Mouse (Mus musculus) intestine, embryonic 14.5 days (tissue): ENCODE measurements around the gene Cpeb3. TPM values are rescaled to one million over a fixed set of nuclear protein-coding genes. Genes with fewer than 3 reads are reported as not detected.
A peak's percentile ranks its signal among the peaks of the same experiment; 100 is the strongest.
"Not testable (repeated sequence)": the region's sequence is repeated elsewhere in the genome, so short reads cannot be mapped to it uniquely, and the experiment has no call there.

Experiments used
- ATAC-seq: fragments of 200-750 bp; cut with Nextera tagmentation; replicated peaks from 2 replicates; pipeline ENCODE4 v1.8.0; 2017; ENCODE audit warnings: low read depth, moderate number of reproducible peaks, moderate TSS enrichment, moderate library complexity; ENCODE audit not compliant: low FRiP score, low TSS enrichment
- DNase-seq: peaks from one replicate; pipeline ENCODE4 v3.0.0-alpha.2; 2018; ENCODE audit warnings: low spot score
- H3K27ac ChIP-seq: fragments of 300-500 bp; sonication (generic); 2 replicates; pipeline ENCODE4 v1.5.1; 2014; ENCODE audit warnings: low read depth, mild to moderate bottlenecking, control low read depth
- H3K27me3 ChIP-seq: fragments of 300-500 bp; sonication (generic); replicated peaks from 2 replicates; pipeline ENCODE4 v1.6.1; 2014; ENCODE audit warnings: low read length, control low read depth; ENCODE audit not compliant: control insufficient read depth, insufficient read depth
- H3K36me3 ChIP-seq: fragments of 300-500 bp; sonication (generic); 2 replicates; pipeline ENCODE4 v1.6.1; 2014; ENCODE audit warnings: low read length, control low read depth; ENCODE audit not compliant: control insufficient read depth, insufficient read depth
- H3K4me1 ChIP-seq: fragments of 300-500 bp; sonication (generic); replicated peaks from 2 replicates; pipeline ENCODE4 v1.6.1; 2014; ENCODE audit warnings: low read length, control low read depth, mixed read lengths; ENCODE audit not compliant: control insufficient read depth, insufficient read depth
- H3K4me2 ChIP-seq: fragments of 300-500 bp; sonication (generic); 2 replicates; pipeline ENCODE4 v1.6.1; 2014; ENCODE audit warnings: low read length
- H3K4me3 ChIP-seq: fragments of 300-500 bp; sonication (generic); 2 replicates; pipeline ENCODE4 v1.5.1; 2014; ENCODE audit warnings: low read depth, low read length, control low read depth, mixed read lengths
- H3K9ac ChIP-seq: fragments of 300-500 bp; sonication (generic); 2 replicates; pipeline ENCODE4 v1.6.1; 2014; ENCODE audit warnings: mild to moderate bottlenecking, low read length
- H3K9me3 ChIP-seq: fragments of 300-500 bp; sonication (generic); 2 replicates; pipeline ENCODE4 v1.6.1; 2016; ENCODE audit warnings: low read length, control low read depth; ENCODE audit not compliant: control insufficient read depth
- WGBS: fragments of 180-500 bp; shearing (Covaris S2); extraction: QIAGEN DNeasy Blood & Tissue Kit; methylation state at CpG from one replicate; pipeline ENCODE4 v1.1.7; 2014; 5-methylcytosine and 5-hydroxymethylcytosine counted together
- polyA plus RNA-seq: library from polyadenylated mRNA; unstranded; fragments of >200 nt; fragmentation: Nextera tagmentation; extraction: Ambion mirVana; gene quantifications from 2 replicates; pipeline ENCODE4 v1.2.1, GENCODE M21; 2014

Cpeb3 gene
- polyA plus RNA-seq, 1 experiment from 2014 or later = 0.85 TPM

DNA sequence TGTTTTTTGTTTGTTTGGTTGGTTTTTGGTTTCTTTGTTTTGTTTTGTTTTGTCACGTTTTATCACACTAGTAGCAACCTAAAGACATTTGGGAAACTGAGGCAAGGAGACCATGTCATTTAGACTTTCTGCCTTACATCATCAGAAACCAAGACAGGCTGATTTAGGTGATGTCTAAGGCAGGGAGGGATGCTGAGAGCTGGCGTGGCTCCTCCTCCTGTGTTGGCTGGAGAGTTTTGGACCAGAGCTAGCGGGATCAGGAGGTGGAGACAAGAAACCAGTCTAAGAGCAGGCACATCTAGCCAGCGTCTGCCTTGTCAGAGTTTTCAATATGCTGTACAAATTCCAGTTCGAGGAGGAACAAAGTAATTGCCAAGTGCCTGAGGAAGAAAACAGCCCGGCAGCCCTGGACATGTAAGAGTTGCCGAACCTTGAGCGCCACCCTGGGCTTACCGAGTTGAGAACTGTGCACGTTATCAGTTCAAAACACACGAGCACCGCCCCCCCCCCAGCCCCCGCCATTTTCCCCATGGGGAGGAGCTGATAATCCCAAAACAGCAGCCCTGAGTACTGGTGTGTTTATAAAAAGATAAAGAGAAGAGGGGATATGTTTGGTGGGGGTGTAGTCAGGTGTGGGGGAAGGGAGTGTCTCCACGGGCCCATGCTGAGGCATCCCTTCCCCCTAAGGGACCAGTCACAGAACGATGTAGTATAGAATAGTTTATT lies 29.5 kb upstream of the Cpeb3 start:
- ATAC-seq (no peak), DNase-seq (no peak)
- Histone ChIP-seq H3K36me3 (no peaks in the 10 kb centered on the region), H3K9me3 (no peaks in the 10 kb centered on the region), H3K27me3 (peaks cover 33% of the 10 kb centered on the region), H3K4me3 (no peak overlapping the region), H3K9ac (no peak overlapping the region), H3K27ac (no peak overlapping the region), H3K4me2 (no peak overlapping the region), H3K4me1 (no peaks in the 10 kb centered on the region)
- whole genome bisulfite sequencing = 9% methylated on average over 15 of the region's 15 CpGs

DNA sequence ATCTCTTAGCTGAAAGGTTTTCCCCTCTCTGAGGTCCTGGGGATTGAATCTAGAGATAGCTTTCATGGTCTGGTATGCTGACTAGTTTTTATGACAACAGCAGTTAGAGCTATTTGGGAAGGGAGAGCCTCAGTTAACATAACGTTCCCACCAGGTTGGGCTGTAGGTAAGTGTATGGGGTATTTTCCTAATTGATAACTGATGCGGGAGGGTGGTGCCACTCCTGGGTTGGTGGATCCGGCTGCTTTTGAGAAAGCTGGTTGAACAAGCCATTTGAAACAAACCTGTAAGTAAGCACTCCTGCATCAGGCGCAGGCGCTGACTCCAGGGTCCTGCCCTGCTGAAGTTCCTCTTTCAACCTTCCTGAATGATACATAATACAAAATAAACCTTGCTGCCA lies 28.9 kb upstream of the Cpeb3 start:
- H3K9ac ChIP-seq = no peak overlapping the region
- ATAC-seq = no peak
- H3K4me1 ChIP-seq = no peaks in the 10 kb centered on the region
- H3K36me3 ChIP-seq = no peaks in the 10 kb centered on the region
- H3K27ac ChIP-seq = no peak overlapping the region
- no peak overlapping the region for H3K4me2 ChIP-seq
- DNase-seq = no peak
- no peak overlapping the region for H3K4me3 ChIP-seq
- WGBS = 55% methylated on average over 5 of the region's 5 CpGs
- H3K9me3 ChIP-seq = no peaks in the 10 kb centered on the region
- peaks cover 33% of the 10 kb centered on the region for H3K27me3 ChIP-seq

DNA sequence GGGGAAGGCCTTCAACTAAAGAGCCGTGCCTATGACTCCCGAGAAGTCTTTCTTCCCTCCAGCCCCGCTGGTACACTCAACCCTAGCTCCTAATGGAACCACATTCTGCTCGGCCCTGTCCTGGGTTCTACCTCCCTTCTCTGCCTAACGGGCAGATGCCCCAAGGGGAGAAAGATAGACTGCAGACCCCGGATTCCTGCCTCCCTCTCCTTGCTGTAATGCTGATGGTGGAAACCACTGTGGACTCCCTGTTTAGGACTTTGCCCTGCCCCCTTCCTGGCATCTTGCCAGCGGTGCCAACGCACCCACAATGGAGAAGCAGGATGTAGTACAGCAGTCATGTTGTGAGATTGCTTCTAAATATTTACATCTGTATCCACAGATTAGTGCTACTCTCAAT lies 27.4 kb upstream of the Cpeb3 start:
- H3K9me3 ChIP-seq = no peaks in the 10 kb centered on the region
- no peak overlapping the region for H3K4me2 ChIP-seq
- DNase-seq = no peak
- H3K27ac ChIP-seq = no peak overlapping the region
- H3K27me3 ChIP-seq = peaks cover 33% of the 10 kb centered on the region
- ATAC-seq = no peak
- no peak overlapping the region for H3K9ac ChIP-seq
- no peaks in the 10 kb centered on the region for H3K4me1 ChIP-seq
- no peaks in the 10 kb centered on the region for H3K36me3 ChIP-seq
- no peak overlapping the region for H3K4me3 ChIP-seq
- 55% methylated on average over 8 of the region's 8 CpGs for WGBS

DNA sequence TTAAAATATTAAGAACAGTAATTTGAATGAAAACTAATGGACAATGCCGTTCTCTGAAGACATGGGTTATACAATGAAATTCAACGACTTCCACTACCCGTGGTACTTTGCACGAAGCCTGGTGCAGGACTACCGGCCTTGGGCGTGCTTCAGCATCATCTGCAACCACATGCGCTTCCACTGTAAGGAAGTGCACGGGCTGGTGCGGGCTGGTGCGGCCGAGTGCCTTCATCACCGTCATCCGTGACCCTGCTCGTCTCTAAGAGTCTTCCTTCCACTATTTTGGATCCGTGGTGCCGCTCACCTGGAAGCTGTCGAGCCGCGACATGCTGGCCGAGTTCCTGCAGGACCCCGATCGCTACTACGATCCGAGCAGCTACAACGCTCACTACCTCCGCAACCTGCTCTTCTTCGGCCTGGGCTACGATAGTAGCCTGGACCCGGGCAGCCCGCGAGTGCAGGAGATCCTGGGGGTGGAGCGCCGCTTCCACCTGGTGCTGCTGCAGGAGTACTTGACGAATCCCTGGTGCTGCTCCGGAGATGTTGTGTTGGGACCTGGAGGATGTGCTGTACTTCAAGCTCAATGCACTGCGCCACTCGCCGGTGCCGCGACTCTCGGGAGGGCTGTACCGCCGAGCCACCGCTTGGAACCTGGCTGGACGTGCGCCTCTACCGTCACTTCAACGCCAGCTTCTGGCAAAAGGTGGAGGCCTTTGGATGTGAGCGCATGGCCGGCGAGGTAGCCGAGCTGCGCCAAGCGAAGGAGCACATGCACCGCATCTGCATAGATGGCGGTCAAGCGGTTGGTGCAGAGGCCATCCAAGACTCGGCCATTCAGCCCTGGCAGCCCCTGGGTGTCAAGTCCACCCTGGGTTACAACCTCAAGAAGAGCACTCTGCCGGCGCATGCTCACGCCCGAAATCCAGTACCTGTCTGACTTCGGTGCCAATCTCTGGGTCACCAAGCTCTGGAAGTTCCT lies 25.4 kb upstream of the Cpeb3 start:
- ATAC-seq (peak; percentile 23; the same call in 1 of the 2 replicates), DNase-seq (peak; percentile 63)
- Histone ChIP-seq H3K9ac (0 out of 2 replicates have a peak overlapping the region, but pooled peaks have one; percentile 13), H3K36me3 (no peaks in the 10 kb centered on the region), H3K4me3 (peak overlapping the region; percentile 36), H3K9me3 (no peaks in the 10 kb centered on the region), H3K27me3 (peaks cover 33% of the 10 kb centered on the region), H3K4me2 (peak overlapping the region; percentile 52), H3K4me1 (no peaks in the 10 kb centered on the region), H3K27ac (no peak overlapping the region)
- WGBS = 5% methylated on average over 63 of the region's 63 CpGs

DNA sequence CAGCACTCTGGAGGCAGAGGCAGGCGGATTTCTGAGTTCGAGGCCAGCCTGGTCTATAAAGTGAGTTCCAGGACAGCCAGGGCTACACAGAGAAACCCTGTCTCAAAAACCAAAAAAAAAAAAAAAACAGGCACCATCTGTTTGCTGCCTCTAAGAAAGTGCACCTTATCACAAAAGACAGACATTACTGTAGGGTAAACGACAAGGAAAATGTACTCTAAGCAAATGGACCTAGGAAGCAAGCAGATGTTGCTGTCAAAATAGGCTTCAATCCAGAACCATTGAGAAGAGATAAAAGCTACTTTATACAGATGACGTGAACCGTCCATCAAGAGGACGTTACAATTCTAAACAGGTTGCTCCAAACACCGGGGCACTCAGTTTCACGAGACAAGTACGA lies 24.2 kb upstream of the Cpeb3 start:
- H3K9me3 ChIP-seq, H3K27ac ChIP-seq, H3K4me1 ChIP-seq, H3K4me2 ChIP-seq, ATAC-seq, DNase-seq, H3K4me3 ChIP-seq, H3K36me3 ChIP-seq, H3K9ac ChIP-seq: not testable (repeated sequence)
- H3K27me3 ChIP-seq = peaks cover 31% of the 10 kb centered on the region
- 67% methylated on average over 9 of the region's 9 CpGs for WGBS

DNA sequence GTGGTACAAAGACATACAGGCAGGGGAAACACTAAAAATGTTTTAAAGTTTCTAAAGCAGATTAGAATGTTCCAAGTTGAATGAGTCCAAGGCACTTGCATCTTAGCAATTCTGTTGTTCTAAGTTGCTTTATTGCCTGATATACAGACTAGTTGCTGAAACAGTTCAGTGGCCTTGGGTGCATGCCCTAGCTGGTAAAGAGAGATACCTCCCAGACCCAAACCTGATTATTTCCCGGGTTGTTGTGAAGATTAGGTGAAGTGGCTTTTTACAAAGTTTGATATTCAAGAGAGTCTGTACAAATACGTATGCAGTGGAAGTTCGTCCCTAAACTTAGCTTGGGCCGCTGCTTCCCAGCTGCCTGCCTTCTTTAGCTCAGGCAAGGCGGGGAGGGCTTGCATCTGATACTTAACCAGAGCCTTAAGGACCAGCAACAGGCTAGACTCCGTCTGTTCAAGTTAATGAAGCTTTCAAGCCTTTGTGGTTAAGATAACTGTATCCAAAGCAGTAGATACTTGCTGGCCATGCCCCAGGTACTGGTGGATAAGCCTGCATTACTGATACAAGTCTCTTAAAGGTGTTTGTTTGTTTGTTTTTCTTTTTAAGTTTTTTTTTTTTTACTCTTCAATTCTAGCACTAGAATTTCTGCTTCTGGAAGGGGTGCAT lies 16.9 kb upstream of the Cpeb3 start:
- Histone ChIP-seq H3K4me3 (no peak overlapping the region), H3K4me2 (no peak overlapping the region), H3K9me3 (no peaks in the 10 kb centered on the region), H3K4me1 (no peaks in the 10 kb centered on the region), H3K27me3 (no peaks in the 10 kb centered on the region), H3K9ac (no peak overlapping the region), H3K27ac (no peak overlapping the region), H3K36me3 (peaks cover 35% of the 10 kb centered on the region)
- ATAC-seq (no peak), DNase-seq (no peak)
- 86% methylated on average over 6 of the region's 6 CpGs for WGBS

DNA sequence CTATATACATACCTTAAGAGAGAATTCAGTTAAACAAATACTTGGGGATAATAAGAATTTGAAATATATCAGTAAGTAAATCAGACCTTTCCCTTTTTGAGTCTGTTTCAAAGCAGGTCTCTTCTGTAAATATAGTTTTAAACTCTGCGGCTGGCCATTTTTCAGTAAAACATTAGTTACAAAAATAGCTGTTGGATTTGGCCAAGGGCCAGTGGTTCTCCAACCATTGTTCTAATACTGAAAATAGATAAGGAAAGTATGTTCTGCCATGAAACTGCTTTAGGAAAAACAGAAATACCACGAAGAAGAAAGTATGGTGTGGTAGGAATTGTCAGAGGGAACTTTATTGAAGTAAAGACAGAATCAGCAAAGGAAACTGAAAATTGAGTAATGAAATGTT lies 6.3 kb upstream of the Cpeb3 start:
- Histone ChIP-seq H3K27me3 (no peaks in the 10 kb centered on the region), H3K27ac (no peak overlapping the region), H3K4me2 (no peak overlapping the region), H3K36me3 (peaks cover 59% of the 10 kb centered on the region), H3K9me3 (no peaks in the 10 kb centered on the region), H3K4me1 (0 out of 2 replicates have a peak, but pooled peaks cover under 1% of the 10 kb centered on the region), H3K9ac (no peak overlapping the region), H3K4me3 (no peak overlapping the region)
- no peak for ATAC-seq
- DNase-seq = no peak
- WGBS = 63% methylated on average over 2 of the region's 2 CpGs

DNA sequence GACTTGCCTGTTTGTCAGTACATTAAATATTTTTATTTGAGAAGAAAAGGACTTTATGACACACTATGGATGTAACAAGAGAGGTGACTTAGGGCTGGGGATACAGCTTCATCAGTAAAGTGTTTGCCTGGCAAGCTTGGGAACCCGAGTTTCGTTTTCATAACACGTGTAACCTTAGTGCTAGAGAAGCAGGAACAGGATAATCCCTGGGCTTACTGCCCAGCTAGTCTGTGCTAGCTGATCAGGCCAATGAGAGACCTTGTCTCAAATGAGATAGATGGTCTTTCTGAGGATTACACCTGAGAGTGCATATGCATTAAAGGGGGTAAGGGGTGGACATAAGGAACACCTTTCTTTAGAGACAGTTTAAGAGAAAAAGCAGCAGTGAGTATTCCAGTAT lies 3.0 kb upstream of the Cpeb3 start:
- no peak overlapping the region for H3K9ac ChIP-seq
- H3K4me1 ChIP-seq = peaks cover 14% of the 10 kb centered on the region; the same call in 1 of the 2 replicates
- peaks cover 28% of the 10 kb centered on the region for H3K36me3 ChIP-seq
- 90% methylated on average over 3 of the region's 3 CpGs for WGBS
- no peaks in the 10 kb centered on the region for H3K9me3 ChIP-seq
- ATAC-seq (no peak), DNase-seq (no peak)
- no peaks in the 10 kb centered on the region for H3K27me3 ChIP-seq
- H3K4me3 ChIP-seq = no peak overlapping the region
- no peak overlapping the region for H3K27ac ChIP-seq
- no peak overlapping the region for H3K4me2 ChIP-seq
